Mouse (Mus musculus): Measurements from ENCODE around the gene Slc17a8. TPM values are rescaled to one million over a fixed set of nuclear protein-coding genes. Genes with fewer than 3 reads are reported as not detected.

Gene Slc17a8
- not detected for total RNA-seq (2023)

GRCm38 (mm10) chr10:89621129-89621528 lies at the start of gene Slc17a8:
Slc17a8 (minus strand) TSS chr10:89621253.

GRCm38 (mm10) chr10:89532929-89533727 lies 87.9 kb downstream of the Slc17a8 start, which contains the start of gene Nr1h4:
Nr1h4 (minus strand) TSS chr10:89533585.

Other genes with a start within 250 kb of the Slc17a8 start
- 0.38 TPM for gene Gas2l3, start 177.3 kb downstream of the Slc17a8 start, total RNA-seq (2023)
- gene Nr1h4, start 87.7 kb downstream of the Slc17a8 start, total RNA-seq (2023): not detected
- 41.3 TPM for gene Scyl2, start 65.0 kb upstream of the Slc17a8 start, total RNA-seq (2023)
- gene Actr6, start 111.0 kb upstream of the Slc17a8 start, total RNA-seq (2023): 17.4 TPM
- gene Uhrf1bp1l, start 123.7 kb upstream of the Slc17a8 start, total RNA-seq (2023): 61.6 TPM